Mouse (Mus musculus) limb, embryonic 11.5 days (tissue): Measurements from ENCODE around the gene Cbfa2t2. TPM values are rescaled to one million over a fixed set of nuclear protein-coding genes. Genes with fewer than 3 reads are reported as not detected.

ENCODE experiments used
- ATAC-seq: fragments of 200-750 bp; cut with Nextera tagmentation; 2 replicates; pipeline ENCODE4 v1.8.0; 2017; ENCODE audit warnings: low read depth; ENCODE audit not compliant: insufficient number of reproducible peaks, low FRiP score, low TSS enrichment
- DNase-seq: peaks from one replicate; pipeline ENCODE4 v3.0.0-alpha.2; 2015; ENCODE audit warnings: low spot score
- H3K27ac ChIP-seq: fragments of 300-500 bp; sonication (generic); replicated peaks from 2 replicates; pipeline ENCODE4 v1.5.1; 2014; ENCODE audit warnings: low read depth, mild to moderate bottlenecking, low read length
- H3K27me3 ChIP-seq: fragments of 300-500 bp; sonication (generic); 2 replicates; pipeline ENCODE4 v1.6.1; 2014; ENCODE audit warnings: mild to moderate bottlenecking, low read length, mixed read lengths; ENCODE audit not compliant: control insufficient read depth, insufficient read depth
- H3K36me3 ChIP-seq: fragments of 300-500 bp; sonication (generic); 2 replicates; pipeline ENCODE4 v1.6.1; 2014; ENCODE audit warnings: mild to moderate bottlenecking, low read length, moderate library complexity, mixed read lengths; ENCODE audit not compliant: control insufficient read depth, insufficient read depth
- H3K4me1 ChIP-seq: fragments of 300-500 bp; sonication (generic); 2 replicates; pipeline ENCODE4 v1.6.1; 2014; ENCODE audit warnings: low read length, mixed read lengths; ENCODE audit not compliant: control insufficient read depth, insufficient read depth
- H3K4me2 ChIP-seq: fragments of 300-500 bp; sonication (generic); 2 replicates; pipeline ENCODE4 v1.6.1; 2014; ENCODE audit warnings: low read depth, mild to moderate bottlenecking, moderate library complexity; ENCODE audit not compliant: severe bottlenecking
- H3K4me3 ChIP-seq: fragments of 300-500 bp; sonication (generic); 2 replicates; pipeline ENCODE4 v1.5.1; 2014; ENCODE audit warnings: low read depth, low read length
- H3K9ac ChIP-seq: fragments of 300-500 bp; sonication (generic); 2 replicates; pipeline ENCODE4 v1.6.1; 2014; ENCODE audit warnings: mild to moderate bottlenecking, low read length
- H3K9me3 ChIP-seq: fragments of 300-500 bp; sonication (generic); 2 replicates; pipeline ENCODE4 v1.6.1; 2016; ENCODE audit warnings: low read length; ENCODE audit not compliant: control insufficient read depth
- WGBS: fragments of 180-500 bp; shearing (Covaris S2); extraction: QIAGEN DNeasy Blood & Tissue Kit; methylation state at CpG from one replicate; pipeline ENCODE4 v1.1.7; 2014; 5-methylcytosine and 5-hydroxymethylcytosine counted together
- polyA plus RNA-seq: library from polyadenylated mRNA; unstranded; fragments of >200 nt; fragmentation: Nextera tagmentation; extraction: Ambion mirVana; gene quantifications from 2 replicates; pipeline ENCODE4 v1.2.1, GENCODE M21; 2014

Gene Cbfa2t2
- polyA plus RNA-seq, 1 experiment from 2014 or later, result 44.1 TPM

DNA sequence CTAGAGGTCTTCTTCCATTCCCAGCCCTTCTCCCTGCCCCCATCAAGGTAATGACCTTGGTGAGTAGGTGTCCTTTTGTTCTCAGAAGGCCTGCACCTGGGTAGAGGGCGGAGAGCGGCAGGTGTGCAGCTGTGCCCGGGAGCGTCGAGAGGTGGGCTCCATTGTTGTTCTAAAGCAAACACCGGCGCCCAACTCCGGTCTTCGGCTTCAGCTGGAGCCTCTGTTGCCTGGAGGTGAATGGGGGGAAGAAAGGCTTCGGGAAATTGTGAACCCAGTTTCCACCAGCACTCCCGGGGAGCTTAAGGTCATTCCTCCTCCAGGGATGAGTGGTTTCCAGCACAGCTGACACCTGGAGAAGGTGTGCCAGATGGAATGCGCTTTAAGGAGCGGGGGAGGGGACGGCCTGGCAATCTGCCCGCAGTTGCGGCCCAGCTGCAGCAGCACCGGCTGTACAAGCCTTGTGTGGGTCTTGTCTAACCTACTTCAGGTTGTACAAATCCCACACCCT lies 8.4 kb upstream of the Cbfa2t2 start:
- Histone ChIP-seq H3K27ac (no peak overlapping the region), H3K4me2 (peak overlapping the region; percentile 29; the same call in 1 of the 2 replicates), H3K4me1 (peaks cover 8% of the 10 kb centered on the region; the same call in 1 of the 2 replicates), H3K27me3 (peaks cover 3% of the 10 kb centered on the region; the same call in 1 of the 2 replicates), H3K36me3 (no peaks in the 10 kb centered on the region), H3K9me3 (no peaks in the 10 kb centered on the region), H3K4me3 (no peak overlapping the region), H3K9ac (no peak overlapping the region; the same call in 1 of the 2 replicates)
- DNase-seq (peak; percentile 73), ATAC-seq (peak; percentile 62; the same call in 1 of the 2 replicates)
- 12% methylated on average over 17 of the region's 17 CpGs for WGBS

DNA sequence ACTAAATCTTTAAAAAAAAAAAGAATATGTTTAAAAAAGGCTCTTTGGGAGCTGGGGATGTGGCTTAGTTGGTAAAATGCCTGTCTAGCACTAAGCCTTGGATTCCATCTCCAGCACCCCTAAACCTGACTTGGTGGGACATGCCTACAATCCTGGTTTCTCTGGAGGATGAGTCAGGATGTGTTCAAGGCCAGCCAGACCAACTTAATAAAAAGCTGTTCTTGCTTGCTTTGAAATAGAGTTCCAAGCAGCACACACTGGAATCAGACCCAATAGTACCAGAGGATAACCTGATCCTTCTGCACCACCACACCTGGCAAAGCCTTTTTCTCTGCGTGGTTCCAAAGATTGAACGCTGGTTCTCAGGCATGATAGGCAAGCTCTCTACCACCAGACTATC lies 5.7 kb upstream of the Cbfa2t2 start:
- WGBS, result 98% methylated on average over 2 of the region's 2 CpGs
- no peak overlapping the region for H3K4me3 ChIP-seq
- no peak for DNase-seq
- no peak overlapping the region for H3K4me2 ChIP-seq
- peaks cover 8% of the 10 kb centered on the region; the same call in 1 of the 2 replicates for H3K4me1 ChIP-seq
- H3K27ac ChIP-seq, result no peak overlapping the region
- no peak for ATAC-seq
- no peaks in the 10 kb centered on the region for H3K9me3 ChIP-seq
- no peaks in the 10 kb centered on the region for H3K36me3 ChIP-seq
- H3K27me3 ChIP-seq, result peaks cover 3% of the 10 kb centered on the region; the same call in 1 of the 2 replicates
- no peak overlapping the region for H3K9ac ChIP-seq

GRCm38 (mm10) chr2:154432696-154433095 lies 3.6 kb upstream of the Cbfa2t2 start:
- Histone ChIP-seq H3K36me3 (no peaks in the 10 kb centered on the region), H3K4me3 (no peak overlapping the region), H3K4me1 (peaks cover 4% of the 10 kb centered on the region; the same call in 1 of the 2 replicates), H3K27me3 (peaks cover 2% of the 10 kb centered on the region; the same call in 1 of the 2 replicates), H3K9ac (no peak overlapping the region), H3K4me2 (no peak overlapping the region), H3K9me3 (no peaks in the 10 kb centered on the region), H3K27ac (no peak overlapping the region)
- WGBS, result 60% methylated on average over 2 of the region's 2 CpGs
- ATAC-seq, result no peak
- DNase-seq, result no peak

DNA sequence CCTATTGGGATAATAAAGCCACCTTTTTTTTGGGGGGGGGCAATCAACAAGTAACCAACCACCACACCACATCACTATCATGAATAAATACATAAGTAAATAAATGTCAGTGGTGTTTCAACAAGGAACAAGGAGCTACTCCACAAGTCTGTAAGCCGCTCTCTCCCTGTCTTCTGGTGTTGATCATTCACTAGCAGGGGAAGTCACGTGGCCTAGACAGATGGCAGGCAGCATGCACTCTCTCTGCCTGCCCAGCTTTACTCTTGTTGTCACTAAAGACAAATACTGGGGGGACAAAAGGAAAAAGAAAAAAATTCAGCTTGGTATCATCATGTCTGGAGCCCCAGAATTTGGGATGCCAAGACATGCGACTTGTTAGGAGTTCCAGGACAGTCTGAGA lies 2.9 kb upstream of the Cbfa2t2 start:
- no peaks in the 10 kb centered on the region for H3K27me3 ChIP-seq
- no peak for ATAC-seq
- no peak for DNase-seq
- no peak overlapping the region for H3K9ac ChIP-seq
- H3K4me3 ChIP-seq, result no peak overlapping the region
- no peaks in the 10 kb centered on the region for H3K4me1 ChIP-seq
- WGBS, result 76% methylated on average over 3 of the region's 3 CpGs
- no peaks in the 10 kb centered on the region for H3K9me3 ChIP-seq
- no peaks in the 10 kb centered on the region for H3K36me3 ChIP-seq
- no peak overlapping the region for H3K27ac ChIP-seq
- H3K4me2 ChIP-seq, result no peak overlapping the region

- no peaks in the 10 kb centered on the region for H3K36me3 ChIP-seq
- ATAC-seq, result no peak
- 92% methylated on average over 7 of the region's 7 CpGs for WGBS
Observed at GRCm38 (mm10) chr2:154434690-154435089, 1.6 kb upstream of the Cbfa2t2 start.

GRCm38 (mm10) chr2:154436076-154436457 lies 214 bp upstream of the Cbfa2t2 start:
- H3K4me2 ChIP-seq, result peak overlapping the region; percentile 35; the same call in 1 of the 2 replicates
- WGBS, result 0% methylated on average over 42 of the region's 44 CpGs
- DNase-seq, result peak; percentile 98
- peak overlapping the region; percentile 86 for H3K27ac ChIP-seq
- no peaks in the 10 kb centered on the region for H3K27me3 ChIP-seq
- peak overlapping the region; percentile 95 for H3K9ac ChIP-seq
- no peaks in the 10 kb centered on the region for H3K4me1 ChIP-seq
- peak overlapping the region; percentile 79 for H3K4me3 ChIP-seq
- H3K9me3 ChIP-seq, result no peaks in the 10 kb centered on the region
- peak; percentile 99 for ATAC-seq
- no peaks in the 10 kb centered on the region for H3K36me3 ChIP-seq

More at GRCm38 (mm10) chr2:154434690-154435089, 1.6 kb upstream of the Cbfa2t2 start:
- Histone ChIP-seq H3K4me1 (no peaks in the 10 kb centered on the region), H3K4me3 (no peak overlapping the region), H3K4me2 (no peak overlapping the region), H3K27ac (no peak overlapping the region), H3K9me3 (no peaks in the 10 kb centered on the region), H3K9ac (no peak overlapping the region), H3K27me3 (no peaks in the 10 kb centered on the region)
- DNase-seq, result no peak

- peak overlapping the region; percentile 79 for H3K4me3 ChIP-seq
- H3K27ac ChIP-seq, result no peak overlapping the region
- H3K4me2 ChIP-seq, result peak overlapping the region; percentile 54
- no peaks in the 10 kb centered on the region for H3K36me3 ChIP-seq
- no peak for ATAC-seq
- no peaks in the 10 kb centered on the region for H3K4me1 ChIP-seq
- 18% methylated on average over 7 of the region's 7 CpGs for WGBS
- DNase-seq, result no peak
- no peaks in the 10 kb centered on the region for H3K9me3 ChIP-seq
- H3K27me3 ChIP-seq, result no peaks in the 10 kb centered on the region
- H3K9ac ChIP-seq, result peak overlapping the region; percentile 95
Observed at GRCm38 (mm10) chr2:154437191-154437527, 878 bp downstream of the Cbfa2t2 start.

DNA sequence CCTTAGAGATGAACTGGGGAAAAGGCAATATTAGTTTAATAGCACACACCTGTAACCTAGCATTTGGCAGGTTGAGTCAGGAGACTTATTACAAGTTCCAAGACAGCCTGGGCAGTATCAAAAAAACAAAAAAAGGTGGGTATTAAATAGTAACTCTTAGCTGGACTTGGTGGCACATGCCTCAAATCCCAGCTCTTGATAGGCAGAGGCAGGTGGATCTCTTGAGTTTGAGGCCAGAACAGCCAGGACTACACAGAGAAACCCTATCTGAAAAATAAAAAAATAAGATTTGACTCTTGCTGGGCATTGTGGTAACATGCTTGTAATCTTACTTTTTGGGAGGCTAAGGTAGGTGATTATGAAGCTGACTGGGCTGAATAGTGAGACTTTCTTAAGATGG lies 4.2 kb downstream of the Cbfa2t2 start:
- Histone ChIP-seq H3K27ac (no peak overlapping the region), H3K36me3 (0 out of 2 replicates have a peak, but pooled peaks cover 4% of the 10 kb centered on the region)

GRCm38 (mm10) chr2:154447821-154448220 lies 11.5 kb downstream of the Cbfa2t2 start:
- no peak for DNase-seq
- no peaks in the 10 kb centered on the region for H3K27me3 ChIP-seq
- 95% methylated on average over 8 of the region's 8 CpGs for WGBS
- no peak overlapping the region for H3K9ac ChIP-seq
- H3K9me3 ChIP-seq, result no peaks in the 10 kb centered on the region
- no peaks in the 10 kb centered on the region for H3K4me1 ChIP-seq
- H3K36me3 ChIP-seq, result 0 out of 2 replicates have a peak, but pooled peaks cover 4% of the 10 kb centered on the region
- no peak for ATAC-seq
- no peak overlapping the region for H3K4me3 ChIP-seq
- H3K27ac ChIP-seq, result no peak overlapping the region
- no peak overlapping the region for H3K4me2 ChIP-seq

More for the DNA sequence above, 4.2 kb downstream of the Cbfa2t2 start:
- Histone ChIP-seq H3K9me3 (no peaks in the 10 kb centered on the region), H3K4me3 (no peak overlapping the region), H3K4me1 (no peaks in the 10 kb centered on the region), H3K27me3 (no peaks in the 10 kb centered on the region), H3K4me2 (no peak overlapping the region), H3K9ac (no peak overlapping the region)
- no peak for ATAC-seq
- no peak for DNase-seq
